Mouse (Mus musculus) forebrain, embryonic 14.5 days (tissue): ENCODE measurements around the gene Ssbp3. TPM values are rescaled to one million over a fixed set of nuclear protein-coding genes. Genes with fewer than 3 reads are reported as not detected.

Experiments
- ATAC-seq: fragments of 200-750 bp; cut with Nextera tagmentation; 2 replicates; pipeline ENCODE4 v1.8.0; 2017; ENCODE audit warnings: mild to moderate bottlenecking, moderate library complexity
- DNase-seq: peaks from one replicate; pipeline ENCODE4 v3.0.0-alpha.2; 2015; ENCODE audit warnings: low spot score
- H3K27ac ChIP-seq: fragments of 300-500 bp; sonication (generic); 2 replicates; pipeline ENCODE4 v1.5.1; 2014; ENCODE audit warnings: low read depth, mild to moderate bottlenecking, control low read depth, low read length, moderate library complexity
- H3K27me3 ChIP-seq: fragments of 300-500 bp; sonication (generic); replicated peaks from 2 replicates; pipeline ENCODE4 v1.6.1; 2014; ENCODE audit warnings: low read length, control low read depth, mixed read lengths; ENCODE audit not compliant: control insufficient read depth, insufficient read depth
- H3K36me3 ChIP-seq: fragments of 300-500 bp; sonication (generic); 2 replicates; pipeline ENCODE4 v1.6.1; 2014; ENCODE audit warnings: low read length, control low read depth; ENCODE audit not compliant: control insufficient read depth, insufficient read depth
- H3K4me1 ChIP-seq: fragments of 300-500 bp; sonication (generic); 2 replicates; pipeline ENCODE4 v1.6.1; 2014; ENCODE audit warnings: antibody characterized with exemption, low read length, control low read depth; ENCODE audit not compliant: control insufficient read depth, insufficient read depth
- H3K4me2 ChIP-seq: fragments of 300-500 bp; sonication (generic); 2 replicates; pipeline ENCODE4 v1.6.1; 2014; ENCODE audit warnings: mild to moderate bottlenecking, control low read depth, low read length
- H3K4me3 ChIP-seq: fragments of 300-500 bp; sonication (generic); 2 replicates; pipeline ENCODE4 v1.5.1; 2014; ENCODE audit warnings: low read depth, low read length, control low read depth
- H3K9ac ChIP-seq: fragments of 300-500 bp; sonication (generic); 2 replicates; pipeline ENCODE4 v1.6.1; 2014; ENCODE audit warnings: mild to moderate bottlenecking, low read length, control low read depth, moderate library complexity
- H3K9me3 ChIP-seq: fragments of 300-500 bp; sonication (generic); replicated peaks from 2 replicates; pipeline ENCODE4 v1.6.1; 2016; ENCODE audit warnings: low read length, control low read depth, mixed read lengths; ENCODE audit not compliant: control insufficient read depth
- WGBS: fragments of 180-500 bp; shearing (Covaris S2); extraction: QIAGEN DNeasy Blood & Tissue Kit; methylation state at CpG from one replicate; pipeline ENCODE4 v1.1.7; 2014; 5-methylcytosine and 5-hydroxymethylcytosine counted together
- polyA plus RNA-seq: library from polyadenylated mRNA; unstranded; fragments of >200 nt; fragmentation: Nextera tagmentation; extraction: Ambion mirVana; gene quantifications from 2 replicates; pipeline ENCODE4 v1.2.1, GENCODE M21; 2014

Ssbp3 gene
- polyA plus RNA-seq, 1 experiment from 2014 or later, result 118 TPM

DNA sequence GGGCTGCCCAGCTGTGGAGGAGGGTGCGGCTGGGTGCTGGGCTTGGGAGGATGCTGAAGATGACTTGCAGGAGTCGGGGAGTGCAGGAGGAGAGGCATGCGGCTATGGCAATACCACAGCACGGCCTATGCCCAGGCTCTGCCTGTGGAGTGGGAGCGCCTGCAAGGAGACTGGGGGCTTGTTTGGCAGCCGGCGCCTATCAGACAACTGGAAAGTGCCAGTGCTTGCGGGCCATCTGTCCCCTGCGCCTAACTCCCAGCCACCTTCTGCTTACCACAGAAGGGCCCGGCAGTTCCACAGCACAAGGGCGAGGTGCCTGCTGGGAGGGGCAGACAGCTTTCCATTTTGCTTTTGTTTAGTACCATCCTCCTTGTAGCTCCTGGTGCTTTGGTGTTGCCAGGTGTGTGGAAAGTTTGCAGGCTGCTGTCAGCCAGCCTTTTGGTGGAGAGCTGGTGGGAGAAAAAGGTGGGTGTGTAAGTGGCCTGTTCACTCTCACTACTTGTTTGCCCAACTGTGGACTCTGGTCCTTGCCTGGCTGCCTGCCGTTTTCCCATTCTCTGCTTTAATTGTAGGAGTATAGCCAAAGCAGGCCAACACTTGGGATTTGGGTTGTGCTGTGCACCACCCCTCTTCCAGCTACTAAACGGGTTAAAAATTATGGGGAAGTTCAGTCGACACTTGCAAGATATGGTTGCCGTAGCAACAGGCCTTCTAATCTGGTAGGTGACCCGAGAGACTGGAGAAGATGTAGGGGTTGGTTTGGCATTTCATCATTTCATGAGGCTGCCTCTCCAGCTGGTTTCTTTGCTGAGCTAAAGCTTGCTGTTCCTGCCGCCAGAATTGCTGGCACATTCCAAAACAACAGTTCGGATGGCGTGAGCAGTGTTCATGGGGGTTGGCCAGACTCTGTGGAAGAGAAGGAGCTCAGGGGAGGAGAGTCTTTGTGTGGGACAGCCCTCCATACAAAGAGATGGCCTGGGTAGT is 45.5 kb downstream of the Ssbp3 start:
- Histone ChIP-seq H3K9ac (no peak overlapping the region), H3K36me3 (no peaks in the 10 kb centered on the region), H3K9me3 (no peaks in the 10 kb centered on the region), H3K4me2 (peak overlapping the region; percentile 22), H3K4me1 (peaks cover 75% of the 10 kb centered on the region), H3K27ac (peak overlapping the region; percentile 79), H3K4me3 (no peak overlapping the region), H3K27me3 (no peaks in the 10 kb centered on the region)
- ATAC-seq (peak; percentile 73), DNase-seq (peak; percentile 79)
- WGBS, result 28% methylated on average over 19 of the region's 19 CpGs

DNA sequence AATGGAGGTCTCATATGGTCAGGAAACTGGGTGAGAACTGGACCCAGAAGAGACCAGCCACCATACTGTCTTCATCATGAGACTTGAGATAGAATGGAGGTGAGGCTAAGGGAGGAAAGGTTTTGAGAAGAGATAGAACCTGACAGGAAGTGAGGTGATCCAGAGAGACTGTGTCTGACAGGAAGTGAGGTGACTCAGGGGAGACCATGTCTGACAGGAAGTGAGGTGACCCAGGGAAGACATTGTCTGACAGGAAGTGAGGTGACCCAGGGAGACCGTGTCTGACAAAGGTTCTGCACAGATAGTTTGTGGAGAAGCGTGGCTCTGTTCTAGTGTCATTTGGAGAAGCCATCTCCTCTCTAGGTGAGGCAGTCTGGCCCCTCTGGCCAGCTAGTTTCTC is 47.6 kb downstream of the Ssbp3 start:
- no peak for DNase-seq
- no peak overlapping the region for H3K27ac ChIP-seq
- H3K4me1 ChIP-seq, result peaks cover 82% of the 10 kb centered on the region

DNA sequence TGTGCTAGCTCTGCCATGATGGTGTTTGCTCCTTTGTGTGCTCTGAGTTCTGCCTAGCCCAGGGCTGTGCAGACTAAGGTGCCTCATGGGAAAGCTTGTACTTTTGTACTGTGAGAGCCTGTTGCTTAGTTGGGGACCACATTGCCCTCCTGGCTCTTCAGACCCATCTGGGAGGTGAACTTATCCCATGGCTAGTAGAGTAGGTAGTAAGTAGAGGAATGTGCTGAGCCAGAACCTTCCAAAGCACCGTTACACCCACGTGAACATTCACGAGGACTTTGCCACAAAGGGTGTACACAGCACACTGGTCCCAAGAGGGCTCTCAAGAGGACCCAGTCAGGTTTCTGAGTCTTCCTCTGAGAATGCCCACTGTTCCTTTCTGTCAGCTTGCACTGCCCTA is 48.1 kb downstream of the Ssbp3 start:
- peaks cover 82% of the 10 kb centered on the region for H3K4me1 ChIP-seq
- 79% methylated on average over 3 of the region's 3 CpGs for WGBS

More for the DNA sequence above, 47.6 kb downstream of the Ssbp3 start:
- H3K27me3 ChIP-seq, result no peaks in the 10 kb centered on the region
- no peak overlapping the region for H3K9ac ChIP-seq
- H3K36me3 ChIP-seq, result peaks cover 3% of the 10 kb centered on the region; the same call in 1 of the 2 replicates
- H3K4me2 ChIP-seq, result no peak overlapping the region
- no peaks in the 10 kb centered on the region for H3K9me3 ChIP-seq
- no peak overlapping the region for H3K4me3 ChIP-seq
- 92% methylated on average over 2 of the region's 2 CpGs for WGBS
- ATAC-seq, result no peak

GRCm38 (mm10) chr4:106959506-106960302 is 49.2 kb downstream of the Ssbp3 start:
- Histone ChIP-seq H3K4me2 (no peak overlapping the region; the same call in 1 of the 2 replicates), H3K36me3 (peaks cover 3% of the 10 kb centered on the region; the same call in 1 of the 2 replicates), H3K9ac (no peak overlapping the region), H3K4me3 (no peak overlapping the region), H3K27ac (peak overlapping the region; percentile 81), H3K9me3 (no peaks in the 10 kb centered on the region), H3K4me1 (peaks cover 83% of the 10 kb centered on the region), H3K27me3 (no peaks in the 10 kb centered on the region)
- peak; percentile 42; the same call in 1 of the 2 replicates for ATAC-seq
- 34% methylated on average over 12 of the region's 12 CpGs for WGBS
- peak; percentile 87 for DNase-seq

More for the DNA sequence above, 48.1 kb downstream of the Ssbp3 start:
- peaks cover 3% of the 10 kb centered on the region; the same call in 1 of the 2 replicates for H3K36me3 ChIP-seq
- no peak overlapping the region for H3K9ac ChIP-seq
- H3K9me3 ChIP-seq, result no peaks in the 10 kb centered on the region
- DNase-seq (no peak), ATAC-seq (no peak)
- no peak overlapping the region for H3K27ac ChIP-seq
- H3K4me2 ChIP-seq, result no peak overlapping the region
- H3K27me3 ChIP-seq, result no peaks in the 10 kb centered on the region
- no peak overlapping the region for H3K4me3 ChIP-seq

DNA sequence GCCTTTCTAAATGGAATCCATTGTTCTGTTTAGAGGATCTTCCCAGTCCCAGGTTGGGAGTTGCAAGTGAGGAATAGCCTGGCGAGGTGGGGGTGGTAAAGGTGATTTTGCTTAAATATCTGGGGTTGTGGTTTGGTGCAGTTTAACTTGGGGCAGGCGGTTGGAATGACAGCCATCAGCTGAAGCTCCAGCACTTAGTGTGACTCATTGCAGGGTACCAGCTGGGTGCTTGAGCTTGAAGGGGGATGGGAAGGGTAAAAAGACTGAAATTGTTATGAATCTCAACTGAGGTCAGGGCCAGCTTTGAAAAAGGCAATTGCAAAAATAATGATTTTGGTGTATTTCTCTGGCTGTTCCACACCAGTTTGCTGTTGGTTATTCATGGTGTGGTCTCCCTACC is 50.0 kb downstream of the Ssbp3 start:
- H3K4me3 ChIP-seq, result no peak overlapping the region
- H3K27ac ChIP-seq, result peak overlapping the region; percentile 81
- peaks cover 3% of the 10 kb centered on the region; the same call in 1 of the 2 replicates for H3K36me3 ChIP-seq
- H3K4me1 ChIP-seq, result peaks cover 75% of the 10 kb centered on the region
- H3K9me3 ChIP-seq, result no peaks in the 10 kb centered on the region
- H3K27me3 ChIP-seq, result no peaks in the 10 kb centered on the region
- DNase-seq (no peak), ATAC-seq (no peak)
- H3K4me2 ChIP-seq, result no peak overlapping the region
- H3K9ac ChIP-seq, result no peak overlapping the region
- 62% methylated on average over 2 of the region's 2 CpGs for WGBS

- 100% methylated on average over 1 of the region's 1 CpGs for WGBS
- no peak for ATAC-seq
Measured at GRCm38 (mm10) chr4:106961321-106961720, 50.8 kb downstream of the Ssbp3 start.

DNA sequence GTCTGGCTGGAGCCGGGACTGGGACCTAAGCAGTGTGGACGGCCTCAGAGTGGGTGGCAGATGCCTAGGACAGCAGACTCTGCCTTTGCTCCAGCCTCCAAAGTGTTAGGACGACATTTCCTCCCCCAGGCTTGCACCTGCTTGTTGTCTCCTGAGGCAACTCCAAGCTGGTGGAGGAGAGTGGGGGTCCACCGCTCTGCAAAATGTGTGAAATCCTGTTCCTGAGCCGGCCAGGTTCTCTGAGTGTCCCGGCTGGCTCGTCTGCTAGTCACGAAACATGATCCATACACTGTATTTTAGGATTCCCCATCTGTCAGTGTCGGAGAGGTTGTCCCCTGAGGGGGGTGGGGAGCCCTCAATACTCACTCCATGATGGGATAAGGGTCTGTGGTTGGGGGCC is 53.9 kb downstream of the Ssbp3 start:
- Histone ChIP-seq H3K36me3 (peaks cover 8% of the 10 kb centered on the region; the same call in 1 of the 2 replicates), H3K27me3 (no peaks in the 10 kb centered on the region), H3K4me2 (no peak overlapping the region), H3K4me1 (peaks cover 47% of the 10 kb centered on the region), H3K9ac (no peak overlapping the region), H3K4me3 (no peak overlapping the region), H3K9me3 (no peaks in the 10 kb centered on the region), H3K27ac (no peak overlapping the region)
- ATAC-seq (no peak), DNase-seq (no peak)
- WGBS, result 65% methylated on average over 9 of the region's 9 CpGs

More at GRCm38 (mm10) chr4:106961321-106961720, 50.8 kb downstream of the Ssbp3 start:
- DNase-seq, result no peak
- no peak overlapping the region for H3K9ac ChIP-seq
- no peaks in the 10 kb centered on the region for H3K27me3 ChIP-seq
- H3K27ac ChIP-seq, result no peak overlapping the region
- H3K36me3 ChIP-seq, result peaks cover 8% of the 10 kb centered on the region; the same call in 1 of the 2 replicates
- no peaks in the 10 kb centered on the region for H3K9me3 ChIP-seq
- H3K4me2 ChIP-seq, result no peak overlapping the region
- H3K4me1 ChIP-seq, result peaks cover 67% of the 10 kb centered on the region
- H3K4me3 ChIP-seq, result no peak overlapping the region

GRCm38 (mm10) chr4:106964996-106965395 is 54.5 kb downstream of the Ssbp3 start:
- Histone ChIP-seq H3K27me3 (no peaks in the 10 kb centered on the region), H3K9me3 (no peaks in the 10 kb centered on the region), H3K4me3 (no peak overlapping the region), H3K4me2 (no peak overlapping the region), H3K9ac (no peak overlapping the region), H3K27ac (no peak overlapping the region; the same call in 1 of the 2 replicates), H3K36me3 (peaks cover 8% of the 10 kb centered on the region; the same call in 1 of the 2 replicates), H3K4me1 (peaks cover 41% of the 10 kb centered on the region)
- 61% methylated on average over 10 of the region's 10 CpGs for WGBS
- no peak for DNase-seq
- ATAC-seq, result no peak
